Mouse (Mus musculus) kidney, embryonic 14.5 days (tissue): Measurements from ENCODE around the gene Cacna1g. TPM values are rescaled to one million over a fixed set of nuclear protein-coding genes. Genes with fewer than 3 reads are reported as not detected.
A peak's percentile ranks its signal among the peaks of the same experiment; 100 is the strongest.

Experiments used
- ATAC-seq: fragments of 200-750 bp; cut with Nextera tagmentation; 2 replicates; pipeline ENCODE4 v1.8.0; 2017; ENCODE audit warnings: moderate number of reproducible peaks, mild to moderate bottlenecking, moderate TSS enrichment, moderate library complexity; ENCODE audit not compliant: low FRiP score, low TSS enrichment
- H3K27ac ChIP-seq: fragments of 300-500 bp; sonication (generic); 2 replicates; pipeline ENCODE4 v1.5.1; 2014; ENCODE audit warnings: low read depth, mild to moderate bottlenecking, low read length, moderate library complexity, mixed read lengths
- H3K27me3 ChIP-seq: fragments of 300-500 bp; sonication (generic); 2 replicates; pipeline ENCODE4 v1.6.1; 2014; ENCODE audit warnings: mild to moderate bottlenecking, low read length; ENCODE audit not compliant: control insufficient read depth, insufficient read depth
- H3K36me3 ChIP-seq: fragments of 300-500 bp; sonication (generic); 2 replicates; pipeline ENCODE4 v1.6.1; 2014; ENCODE audit warnings: low read length, mixed read lengths; ENCODE audit not compliant: control insufficient read depth, insufficient read depth
- H3K4me1 ChIP-seq: fragments of 300-500 bp; sonication (generic); 2 replicates; pipeline ENCODE4 v1.6.1; 2014; ENCODE audit warnings: low read length, mixed read lengths; ENCODE audit not compliant: control insufficient read depth, insufficient read depth
- H3K4me2 ChIP-seq: fragments of 300-500 bp; sonication (generic); replicated peaks from 2 replicates; pipeline ENCODE4 v1.6.1; 2014; ENCODE audit warnings: low read depth, mild to moderate bottlenecking, low read length
- H3K4me3 ChIP-seq: fragments of 300-500 bp; sonication (generic); 2 replicates; pipeline ENCODE4 v1.5.1; 2014; ENCODE audit warnings: mild to moderate bottlenecking, low read length
- H3K9ac ChIP-seq: fragments of 300-500 bp; sonication (generic); 2 replicates; pipeline ENCODE4 v1.6.1; 2014; ENCODE audit warnings: low read depth, mild to moderate bottlenecking, low read length, moderate library complexity
- H3K9me3 ChIP-seq: fragments of 300-500 bp; sonication (generic); 2 replicates; pipeline ENCODE4 v1.6.1; 2016; ENCODE audit warnings: low read length; ENCODE audit not compliant: control insufficient read depth
- WGBS: fragments of 180-500 bp; shearing (Covaris S2); extraction: QIAGEN DNeasy Blood & Tissue Kit; methylation state at CpG from one replicate; pipeline ENCODE4 v1.1.7; 2014; 5-methylcytosine and 5-hydroxymethylcytosine counted together
- polyA plus RNA-seq: library from polyadenylated mRNA; unstranded; fragments of >200 nt; fragmentation: Nextera tagmentation; extraction: Ambion mirVana; gene quantifications from 2 replicates; pipeline ENCODE4 v1.2.1, GENCODE M21; 2014

Gene Cacna1g
- polyA plus RNA-seq, 1 experiment from 2014 or later: 14.1 TPM

DNA sequence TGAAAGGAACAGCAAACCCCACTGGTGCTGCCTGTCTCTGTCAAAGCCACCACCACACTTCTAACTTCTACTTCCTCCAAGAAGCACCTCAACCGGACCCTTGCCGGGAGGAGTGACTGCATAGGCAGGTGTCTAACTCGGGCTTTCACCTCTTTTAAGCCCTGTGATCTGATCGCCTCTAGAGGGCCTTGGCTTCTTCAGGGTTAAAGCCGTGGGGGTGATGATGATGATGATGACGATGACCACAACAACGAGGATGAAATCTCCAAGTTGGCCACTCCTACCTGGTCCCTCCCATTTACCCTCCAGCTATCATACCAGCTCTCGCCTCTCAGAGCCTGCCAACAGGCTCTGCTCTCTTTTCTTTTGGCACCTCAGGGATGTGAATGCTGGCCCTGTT is 94.3 kb downstream of the Cacna1g start:
- Histone ChIP-seq H3K36me3 (no peaks in the 10 kb centered on the region), H3K27me3 (no peaks in the 10 kb centered on the region), H3K4me2 (no peak overlapping the region), H3K4me3 (no peak overlapping the region), H3K4me1 (peaks cover 15% of the 10 kb centered on the region; the same call in 1 of the 2 replicates), H3K9ac (no peak overlapping the region), H3K27ac (no peak overlapping the region; the same call in 1 of the 2 replicates), H3K9me3 (no peaks in the 10 kb centered on the region)
- 59% methylated on average over 8 of the region's 8 CpGs for WGBS
- no peak for ATAC-seq

DNA sequence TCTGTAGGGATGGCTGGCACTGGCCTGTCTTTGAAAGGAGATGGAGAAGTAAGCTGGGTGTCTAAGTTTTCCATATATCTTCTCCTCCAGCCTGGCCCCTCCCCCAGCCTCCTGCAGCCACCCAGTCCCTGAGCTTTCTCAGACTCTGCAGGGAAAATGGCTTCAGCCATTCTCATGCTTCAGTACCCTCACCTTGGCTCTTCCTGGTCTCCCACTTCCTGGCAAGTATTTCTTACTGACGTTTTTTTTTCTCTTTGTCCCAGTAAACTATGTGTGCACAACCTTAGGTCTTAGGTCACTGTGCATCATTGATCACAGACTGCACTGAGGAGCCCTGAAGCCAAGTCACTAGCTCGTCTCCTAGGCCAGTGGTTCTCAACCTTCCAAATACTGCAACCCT is 94.9 kb downstream of the Cacna1g start:
- Histone ChIP-seq H3K36me3 (no peaks in the 10 kb centered on the region), H3K4me1 (peaks cover 15% of the 10 kb centered on the region; the same call in 1 of the 2 replicates), H3K9me3 (no peaks in the 10 kb centered on the region), H3K4me2 (no peak overlapping the region), H3K27ac (no peak overlapping the region; the same call in 1 of the 2 replicates), H3K9ac (no peak overlapping the region), H3K27me3 (no peaks in the 10 kb centered on the region), H3K4me3 (no peak overlapping the region)
- peak; percentile 82 for ATAC-seq
- 12% methylated on average over 2 of the region's 2 CpGs for WGBS

DNA sequence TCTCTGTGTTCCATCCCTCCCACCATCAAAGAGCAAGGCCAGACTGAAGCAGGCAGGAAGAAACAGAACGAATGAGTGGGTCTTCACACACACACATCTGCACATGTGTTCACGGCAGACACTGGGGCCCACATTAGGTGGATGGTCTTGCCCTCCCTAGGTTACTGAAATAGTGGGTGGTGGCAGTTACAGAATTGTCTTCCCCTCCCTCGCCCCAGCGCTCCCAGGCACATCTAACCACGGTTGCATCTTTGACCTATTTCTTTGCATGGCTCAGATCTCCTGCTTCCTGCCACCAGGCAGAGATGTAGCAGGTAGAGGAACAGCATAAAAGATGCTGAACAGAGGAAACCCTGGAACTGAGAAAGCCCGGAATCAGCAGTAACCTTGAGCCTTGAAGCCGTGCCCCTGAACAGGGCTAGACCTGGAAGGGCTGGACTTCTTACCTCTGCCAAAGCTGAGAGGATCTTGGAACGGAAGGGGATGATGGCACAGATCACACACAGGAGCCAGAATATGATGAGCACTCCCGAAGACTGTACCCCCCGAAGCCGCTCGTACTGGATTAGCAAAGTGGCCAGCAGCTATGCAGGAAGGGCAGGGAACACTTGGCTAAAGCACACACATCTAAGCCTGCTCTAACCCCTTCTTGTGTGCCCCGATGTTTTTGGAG is 99.6 kb downstream of the Cacna1g start:
- ATAC-seq: no peak
- Histone ChIP-seq H3K4me1 (peaks cover 12% of the 10 kb centered on the region; the same call in 1 of the 2 replicates), H3K9me3 (no peaks in the 10 kb centered on the region), H3K27me3 (no peaks in the 10 kb centered on the region), H3K4me3 (no peak overlapping the region), H3K9ac (no peak overlapping the region), H3K27ac (no peak overlapping the region), H3K4me2 (no peak overlapping the region), H3K36me3 (no peaks in the 10 kb centered on the region)
- 83% methylated on average over 13 of the region's 13 CpGs for WGBS

DNA sequence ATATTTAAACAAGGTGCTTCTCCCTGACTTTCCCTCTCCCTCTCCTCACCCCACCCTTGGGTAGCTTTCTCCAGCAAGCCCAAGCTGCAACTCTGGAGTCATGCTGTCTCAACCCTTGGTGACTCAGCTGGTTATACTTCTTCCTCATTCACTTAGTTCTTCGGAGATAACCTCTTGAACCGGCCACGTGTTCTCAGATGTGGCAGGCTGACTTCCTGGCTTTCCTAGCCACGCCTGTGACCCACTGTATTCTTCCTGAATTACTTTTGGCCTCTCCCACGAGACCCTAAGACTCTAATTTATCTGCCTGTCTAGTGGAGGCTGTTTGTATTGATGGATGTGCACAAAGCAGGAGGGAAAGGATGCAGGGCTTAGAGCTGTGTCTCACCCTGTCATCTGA is 103.2 kb downstream of the Cacna1g start:
- Histone ChIP-seq H3K9me3 (no peaks in the 10 kb centered on the region), H3K36me3 (no peaks in the 10 kb centered on the region), H3K27me3 (no peaks in the 10 kb centered on the region), H3K9ac (no peak overlapping the region), H3K27ac (no peak overlapping the region), H3K4me2 (no peak overlapping the region), H3K4me1 (no peaks in the 10 kb centered on the region), H3K4me3 (no peak overlapping the region)
- 9% methylated on average over 5 of the region's 5 CpGs for WGBS
- ATAC-seq: no peak

DNA sequence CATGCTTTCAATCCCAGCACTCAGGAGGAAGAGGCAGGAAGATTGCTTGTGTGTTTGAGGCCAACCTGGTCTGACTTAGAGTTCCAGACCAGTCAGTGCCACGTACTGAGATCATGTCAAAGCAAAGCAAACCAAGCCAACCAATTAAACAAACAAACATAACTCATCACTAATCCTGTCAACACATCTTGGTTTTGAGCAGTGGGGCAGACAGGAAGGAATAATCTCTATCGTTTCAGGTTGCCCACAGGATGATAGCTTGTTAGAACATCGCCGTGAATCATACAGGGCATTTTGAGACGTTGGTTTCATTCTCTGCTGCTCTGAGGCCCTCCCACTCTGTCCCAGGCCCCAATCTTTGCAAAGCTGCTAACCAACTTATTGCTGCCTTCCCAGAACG is 104.0 kb downstream of the Cacna1g start:
- H3K9ac ChIP-seq: no peak overlapping the region
- no peak overlapping the region for H3K4me2 ChIP-seq
- H3K27ac ChIP-seq: no peak overlapping the region
- H3K4me3 ChIP-seq: no peak overlapping the region
- H3K4me1 ChIP-seq: no peaks in the 10 kb centered on the region
- 75% methylated on average over 6 of the region's 6 CpGs for WGBS
- no peaks in the 10 kb centered on the region for H3K27me3 ChIP-seq
- no peak for ATAC-seq
- no peaks in the 10 kb centered on the region for H3K36me3 ChIP-seq
- H3K9me3 ChIP-seq: no peaks in the 10 kb centered on the region

DNA sequence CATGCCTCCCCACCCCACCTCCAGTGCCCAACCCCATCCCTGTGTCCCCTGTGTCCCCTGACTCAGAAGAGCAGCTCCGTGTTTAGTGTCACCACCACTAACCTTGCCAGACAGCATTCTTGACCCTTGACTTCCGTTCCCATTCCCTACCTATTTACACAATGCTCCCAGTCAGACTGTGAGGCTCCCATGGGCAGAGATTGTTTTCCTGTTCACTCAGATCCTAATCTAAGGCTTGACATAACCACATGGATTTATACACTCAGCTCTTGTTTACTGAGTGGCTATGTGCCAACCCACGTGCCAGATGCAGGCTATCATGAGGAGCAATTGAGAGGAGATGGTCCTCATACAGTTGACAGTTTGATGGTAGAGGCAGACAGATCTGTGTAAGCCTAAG is 108.7 kb downstream of the Cacna1g start:
- no peak for ATAC-seq
- Histone ChIP-seq H3K4me3 (no peak overlapping the region), H3K9me3 (no peaks in the 10 kb centered on the region), H3K9ac (no peak overlapping the region), H3K27me3 (no peaks in the 10 kb centered on the region), H3K4me1 (no peaks in the 10 kb centered on the region), H3K27ac (no peak overlapping the region), H3K4me2 (no peak overlapping the region), H3K36me3 (no peaks in the 10 kb centered on the region)
- 49% methylated on average over 3 of the region's 3 CpGs for WGBS

DNA sequence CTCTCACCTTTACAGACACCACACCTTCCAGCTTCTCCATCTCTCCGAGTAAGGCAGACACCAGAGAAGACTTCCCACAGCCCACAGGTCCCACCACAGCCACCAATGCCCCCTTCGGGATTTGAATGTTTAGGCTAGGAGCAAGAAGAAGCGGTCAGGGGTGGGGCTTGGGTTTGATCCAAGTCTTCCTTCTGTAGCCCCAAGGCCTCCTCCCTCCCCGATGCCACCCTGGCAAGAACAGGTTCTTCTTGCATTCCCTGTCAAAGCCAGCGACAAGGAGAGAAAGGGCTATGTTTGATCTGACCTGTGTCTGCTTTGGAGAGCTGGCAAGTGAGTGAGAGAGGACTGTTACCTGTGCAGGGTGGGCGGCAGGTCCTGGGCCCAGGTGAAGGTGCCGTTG is 110.3 kb downstream of the Cacna1g start:
- no peak overlapping the region for H3K4me2 ChIP-seq
- no peak overlapping the region for H3K9ac ChIP-seq
- H3K27ac ChIP-seq: no peak overlapping the region
- no peak overlapping the region for H3K4me3 ChIP-seq
- H3K4me1 ChIP-seq: no peaks in the 10 kb centered on the region
- 0 out of 2 replicates have a peak, but pooled peaks have one; percentile 20 for ATAC-seq
- no peaks in the 10 kb centered on the region for H3K9me3 ChIP-seq
- no peaks in the 10 kb centered on the region for H3K36me3 ChIP-seq
- 83% methylated on average over 7 of the region's 7 CpGs for WGBS
- H3K27me3 ChIP-seq: no peaks in the 10 kb centered on the region

DNA sequence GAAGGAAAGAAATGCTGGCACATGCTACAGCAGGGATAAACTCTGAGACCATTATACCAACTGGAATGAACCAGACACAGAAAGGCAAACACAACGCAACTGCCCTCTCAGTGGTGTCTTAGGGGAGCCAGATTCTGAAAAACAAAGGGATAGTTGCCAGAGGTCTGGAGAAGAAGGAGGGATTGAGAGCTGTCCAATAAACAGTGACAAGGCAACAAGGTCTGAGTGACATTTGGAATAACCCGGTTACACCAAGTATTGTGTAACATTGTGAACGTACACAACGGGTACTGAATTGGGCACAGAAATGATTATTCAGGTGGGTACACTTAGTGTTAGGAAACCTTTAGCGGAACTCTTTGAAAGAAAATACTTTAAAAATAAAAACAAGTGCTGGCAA is 111.9 kb downstream of the Cacna1g start:
- Histone ChIP-seq H3K4me1 (no peaks in the 10 kb centered on the region), H3K4me3 (no peak overlapping the region), H3K27me3 (no peaks in the 10 kb centered on the region), H3K27ac (no peak overlapping the region), H3K4me2 (no peak overlapping the region), H3K9me3 (no peaks in the 10 kb centered on the region), H3K9ac (no peak overlapping the region), H3K36me3 (no peaks in the 10 kb centered on the region)
- 94% methylated on average over 5 of the region's 5 CpGs for WGBS
- no peak for ATAC-seq

DNA sequence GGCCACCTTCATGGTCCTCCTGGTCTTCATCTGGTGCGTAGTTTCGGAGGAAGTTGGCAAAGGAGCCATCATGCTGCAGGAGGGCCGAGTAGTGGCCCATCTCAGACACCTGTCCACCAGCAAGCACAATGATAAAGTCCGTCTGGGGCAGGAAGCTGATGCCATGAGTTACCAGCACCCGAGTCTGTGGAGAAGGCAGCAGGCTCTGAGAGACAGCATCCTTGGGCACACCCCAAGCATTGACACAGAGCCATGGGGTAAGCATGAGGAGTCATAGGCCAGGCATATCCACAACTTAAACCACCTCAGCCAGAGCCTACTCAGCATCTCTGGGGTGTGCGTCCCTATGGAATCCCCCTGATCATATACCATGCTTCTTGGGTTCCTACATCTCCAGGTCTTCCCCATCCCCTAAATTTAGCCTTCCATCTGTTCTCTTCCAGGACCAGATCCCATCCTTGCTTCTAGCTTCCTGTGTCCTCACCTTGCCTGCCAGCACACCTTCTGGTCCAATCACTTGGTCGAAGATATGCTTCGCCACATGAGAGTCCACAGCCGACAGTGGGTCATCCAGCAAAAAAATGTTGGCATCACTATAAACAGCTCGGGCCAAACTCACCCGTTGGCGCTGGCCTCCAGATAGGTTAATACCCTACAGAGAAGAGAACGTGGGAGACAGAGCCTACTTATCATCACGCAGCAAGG is 112.7 kb downstream of the Cacna1g start:
- Histone ChIP-seq H3K27me3 (no peaks in the 10 kb centered on the region), H3K9ac (no peak overlapping the region), H3K4me2 (no peak overlapping the region), H3K36me3 (no peaks in the 10 kb centered on the region), H3K9me3 (no peaks in the 10 kb centered on the region), H3K4me3 (no peak overlapping the region), H3K27ac (no peak overlapping the region), H3K4me1 (no peaks in the 10 kb centered on the region)
- 91% methylated on average over 14 of the region's 14 CpGs for WGBS
- no peak for ATAC-seq
